Mouse (Mus musculus) lung, postnatal 0 days (tissue): ENCODE measurements around the gene Ppp1r14d.

Experiments used
- CTCF ChIP-seq: IDR thresholded peaks from 2 replicates; pipeline ENCODE4 v1.5.1; 2016; ENCODE audit warnings: antibody characterized with exemption, mild to moderate bottlenecking
- EP300 ChIP-seq: IDR thresholded peaks from 2 replicates; pipeline ENCODE4 v1.6.1; 2016; ENCODE audit warnings: antibody characterized with exemption, mild to moderate bottlenecking, control low read depth

- TF ChIP-seq EP300 (no peak), CTCF (no peak)
These were observed 57.3 kb downstream of the Ppp1r14d start for GRCm38 (mm10) chr2:119172446-119172845.
